Mouse (Mus musculus): ENCODE results near the gene Olfr573-ps1.

- TF ChIP-seq POLR2A (IDR thresholded peaks at IDR 0.05; ENCODE audit: insufficient read length, low read depth) (no peak), USF1 (IDR thresholded peaks at IDR 0.05; ENCODE audit: low read depth) (no peak), E2F4 (IDR thresholded peaks at IDR 0.05; ENCODE audit: insufficient read depth) (no peak), MAX (IDR thresholded peaks at IDR 0.05; ENCODE audit: low read depth) (no peak)
Measured at GRCm38 (mm10) chr7:102975843-102976242, 33.5 kb upstream of the Olfr573-ps1 start, which contains the start of gene Olfr577.
